Mouse (Mus musculus): ENCODE results near the gene Uap1l1. TPM values are rescaled to one million over a fixed set of nuclear protein-coding genes. Genes with fewer than 3 reads are reported as not detected.

Uap1l1 gene
- polyA plus RNA-seq, 1 experiment from 2014 or later: 25.0 TPM

- WGBS: 2% methylated on average over 22 of the region's 22 CpGs
- H3K9ac ChIP-seq (ENCODE audit: low read depth, low read length): no peak overlapping the region
- no peak overlapping the region for H3K4me2 ChIP-seq (replicated peaks; ENCODE audit: low read depth, low read length)
- H3K36me3 ChIP-seq (ENCODE audit: control insufficient read depth, insufficient read depth, low read length): no peaks in the 10 kb centered on the region
- H3K27me3 ChIP-seq (ENCODE audit: control insufficient read depth, insufficient read depth, low read length): peaks cover 65% of the 10 kb centered on the region
- no peaks in the 10 kb centered on the region for H3K4me1 ChIP-seq (ENCODE audit: control insufficient read depth, insufficient read depth, low read length)
- H3K27ac ChIP-seq (ENCODE audit: low read depth, low read length): no peak overlapping the region
- H3K9me3 ChIP-seq (ENCODE audit: control insufficient read depth, low read length): no peaks in the 10 kb centered on the region
- ATAC-seq (ENCODE audit: low FRiP score, low TSS enrichment): no peak
- no peak overlapping the region for H3K4me3 ChIP-seq (ENCODE audit: low read length)
Measured at GRCm38 (mm10) chr2:25310969-25311368, 54.5 kb downstream of the Uap1l1 start.

DNA sequence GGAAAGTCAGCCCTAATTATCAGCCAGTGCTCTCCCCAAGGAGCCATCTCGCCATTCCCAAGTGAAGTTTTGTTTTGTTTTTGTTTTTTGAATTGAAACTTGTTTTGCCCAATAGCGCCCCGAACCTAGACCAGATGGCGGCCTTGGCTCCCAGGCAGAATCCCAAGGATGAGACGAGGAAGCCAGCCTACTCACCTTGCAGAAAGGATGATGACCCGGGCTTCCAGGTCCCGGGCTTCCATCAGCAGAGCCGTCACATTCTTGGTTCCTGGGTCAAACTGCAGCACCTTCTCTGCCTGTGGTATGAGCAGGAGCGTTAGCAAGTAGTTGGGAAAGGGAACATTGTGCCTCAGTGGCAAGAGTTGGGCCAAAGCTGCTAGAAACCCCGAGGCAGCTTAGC, 55.3 kb downstream of the Uap1l1 start:
- H3K27ac ChIP-seq (ENCODE audit: low read depth, low read length): no peak overlapping the region
- no peaks in the 10 kb centered on the region for H3K36me3 ChIP-seq (ENCODE audit: control insufficient read depth, insufficient read depth, low read length)
- ATAC-seq (ENCODE audit: low FRiP score, low TSS enrichment): no peak
- no peak overlapping the region for H3K4me2 ChIP-seq (replicated peaks; ENCODE audit: low read depth, low read length)
- no peak overlapping the region for H3K9ac ChIP-seq (ENCODE audit: low read depth, low read length)
- 57% methylated on average over 10 of the region's 10 CpGs for WGBS
- H3K27me3 ChIP-seq (ENCODE audit: control insufficient read depth, insufficient read depth, low read length): peaks cover 73% of the 10 kb centered on the region
- H3K4me1 ChIP-seq (ENCODE audit: control insufficient read depth, insufficient read depth, low read length): 0 out of 2 replicates have a peak, but pooled peaks cover 2% of the 10 kb centered on the region
- H3K4me3 ChIP-seq (ENCODE audit: low read length): no peak overlapping the region
- H3K9me3 ChIP-seq (ENCODE audit: control insufficient read depth, low read length): no peaks in the 10 kb centered on the region

Other genes with a start within 250 kb of the Uap1l1 start
- gene Nrarp, start 184.9 kb downstream of the Uap1l1 start, polyA plus RNA-seq (2014; fragmentation: Nextera tagmentation; extraction: Ambion mirVana): 8.7 and 21.0 TPM in 2 replicates
- gene Tor4a, start 168.8 kb downstream of the Uap1l1 start, polyA plus RNA-seq (2014; fragmentation: Nextera tagmentation; extraction: Ambion mirVana): 6.8 and 11.3 TPM in 2 replicates
- gene Nelfb, start 154.2 kb downstream of the Uap1l1 start, polyA plus RNA-seq (2014; fragmentation: Nextera tagmentation; extraction: Ambion mirVana): 72.7 and 101 TPM in 2 replicates
- gene Stpg3, start 151.0 kb downstream of the Uap1l1 start, polyA plus RNA-seq (2014; fragmentation: Nextera tagmentation; extraction: Ambion mirVana): 0.49 and 0.54 TPM in 2 replicates
- gene Fam166a, start 146.9 kb downstream of the Uap1l1 start, polyA plus RNA-seq (2014; fragmentation: Nextera tagmentation; extraction: Ambion mirVana): 0.55 TPM in 1 of 2 replicates, not detected in the other
- gene Tubb4b, start 141.0 kb downstream of the Uap1l1 start, polyA plus RNA-seq (2014; fragmentation: Nextera tagmentation; extraction: Ambion mirVana): 532 and 565 TPM in 2 replicates
- gene Slc34a3, start 131.3 kb downstream of the Uap1l1 start, polyA plus RNA-seq (2014; fragmentation: Nextera tagmentation; extraction: Ambion mirVana): 0.34 and 0.57 TPM in 2 replicates
- gene Rnf224, start 128.9 kb downstream of the Uap1l1 start, polyA plus RNA-seq (2014; fragmentation: Nextera tagmentation; extraction: Ambion mirVana): 0.20 and 0.39 TPM in 2 replicates
- gene Rnf208, start 123.4 kb downstream of the Uap1l1 start, polyA plus RNA-seq (2014; fragmentation: Nextera tagmentation; extraction: Ambion mirVana): 19.8 and 21.2 TPM in 2 replicates
- not detected in 2 replicates for gene Cysrt1, start 123.2 kb downstream of the Uap1l1 start, polyA plus RNA-seq (2014; fragmentation: Nextera tagmentation; extraction: Ambion mirVana)
- 3.6 and 4.7 TPM in 2 replicates for gene AL732309.1, start 118.8 kb downstream of the Uap1l1 start, polyA plus RNA-seq (2014; fragmentation: Nextera tagmentation; extraction: Ambion mirVana)
- gene Tmem203, start 110.2 kb downstream of the Uap1l1 start, polyA plus RNA-seq (2014; fragmentation: Nextera tagmentation; extraction: Ambion mirVana): 17.0 and 25.4 TPM in 2 replicates
- gene Tprn, start 103.1 kb downstream of the Uap1l1 start, polyA plus RNA-seq (2014; fragmentation: Nextera tagmentation; extraction: Ambion mirVana): 5.8 and 7.3 TPM in 2 replicates
- 212 and 253 TPM in 2 replicates for gene Ssna1, start 93.2 kb downstream of the Uap1l1 start, polyA plus RNA-seq (2014; fragmentation: Nextera tagmentation; extraction: Ambion mirVana)
- 71.4 and 111 TPM in 2 replicates for gene Anapc2, start 93.2 kb downstream of the Uap1l1 start, polyA plus RNA-seq (2014; fragmentation: Nextera tagmentation; extraction: Ambion mirVana)
- not detected in 2 replicates for gene Tmem210, start 77.5 kb downstream of the Uap1l1 start, polyA plus RNA-seq (2014; fragmentation: Nextera tagmentation; extraction: Ambion mirVana)
- gene Lrrc26, start 75.8 kb downstream of the Uap1l1 start, polyA plus RNA-seq (2014; fragmentation: Nextera tagmentation; extraction: Ambion mirVana): not detected in 2 replicates
- 0.32 and 0.64 TPM in 2 replicates for gene Grin1, start 46.5 kb downstream of the Uap1l1 start, polyA plus RNA-seq (2014; fragmentation: Nextera tagmentation; extraction: Ambion mirVana)
- gene Man1b1, start 33.3 kb downstream of the Uap1l1 start, polyA plus RNA-seq (2014; fragmentation: Nextera tagmentation; extraction: Ambion mirVana): 89.9 and 106 TPM in 2 replicates
- gene Dpp7, start 9.3 kb downstream of the Uap1l1 start, polyA plus RNA-seq (2014; fragmentation: Nextera tagmentation; extraction: Ambion mirVana): 15.4 and 16.2 TPM in 2 replicates
- 45.1 and 47.2 TPM in 2 replicates for gene Sapcd2, start 6.6 kb upstream of the Uap1l1 start, polyA plus RNA-seq (2014; fragmentation: Nextera tagmentation; extraction: Ambion mirVana)
- gene Entpd2, start 30.2 kb upstream of the Uap1l1 start, polyA plus RNA-seq (2014; fragmentation: Nextera tagmentation; extraction: Ambion mirVana): 2.0 and 2.7 TPM in 2 replicates
- 32.8 and 34.0 TPM in 2 replicates for gene Npdc1, start 33.7 kb upstream of the Uap1l1 start, polyA plus RNA-seq (2014; fragmentation: Nextera tagmentation; extraction: Ambion mirVana)
- not detected in 2 replicates for gene Fut7, start 57.6 kb upstream of the Uap1l1 start, polyA plus RNA-seq (2014; fragmentation: Nextera tagmentation; extraction: Ambion mirVana)
- gene Abca2, start 63.0 kb upstream of the Uap1l1 start, polyA plus RNA-seq (2014; fragmentation: Nextera tagmentation; extraction: Ambion mirVana): 8.1 and 11.2 TPM in 2 replicates
- gene Clic3, start 91.2 kb upstream of the Uap1l1 start, polyA plus RNA-seq (2014; fragmentation: Nextera tagmentation; extraction: Ambion mirVana): 0.57 and 1.2 TPM in 2 replicates
- 23.5 and 23.9 TPM in 2 replicates for gene Paxx, start 95.4 kb upstream of the Uap1l1 start, polyA plus RNA-seq (2014; fragmentation: Nextera tagmentation; extraction: Ambion mirVana)
- gene Ptgds, start 104.4 kb upstream of the Uap1l1 start, polyA plus RNA-seq (2014; fragmentation: Nextera tagmentation; extraction: Ambion mirVana): 1.1 and 1.5 TPM in 2 replicates
- not detected in 2 replicates for gene Lcn12, start 128.2 kb upstream of the Uap1l1 start, polyA plus RNA-seq (2014; fragmentation: Nextera tagmentation; extraction: Ambion mirVana)
- 58.1 and 87.6 TPM in 2 replicates for gene Fbxw5, start 135.1 kb upstream of the Uap1l1 start, polyA plus RNA-seq (2014; fragmentation: Nextera tagmentation; extraction: Ambion mirVana)
- gene C8g, start 136.0 kb upstream of the Uap1l1 start, polyA plus RNA-seq (2014; fragmentation: Nextera tagmentation; extraction: Ambion mirVana): 7.9 and 9.8 TPM in 2 replicates
- 30.2 and 34.0 TPM in 2 replicates for gene Traf2, start 181.3 kb upstream of the Uap1l1 start, polyA plus RNA-seq (2014; fragmentation: Nextera tagmentation; extraction: Ambion mirVana)
- 314 and 436 TPM in 2 replicates for gene Edf1, start 192.2 kb upstream of the Uap1l1 start, polyA plus RNA-seq (2014; fragmentation: Nextera tagmentation; extraction: Ambion mirVana)
- 3.3 and 7.5 TPM in 2 replicates for gene Mamdc4, start 209.2 kb upstream of the Uap1l1 start, polyA plus RNA-seq (2014; fragmentation: Nextera tagmentation; extraction: Ambion mirVana)
- gene Phpt1, start 209.5 kb upstream of the Uap1l1 start, polyA plus RNA-seq (2014; fragmentation: Nextera tagmentation; extraction: Ambion mirVana): 229 and 294 TPM in 2 replicates
- gene Ajm1, start 216.1 kb upstream of the Uap1l1 start, polyA plus RNA-seq (2014; fragmentation: Nextera tagmentation; extraction: Ambion mirVana): 0.07 and 0.18 TPM in 2 replicates
- gene Rabl6, start 242.8 kb upstream of the Uap1l1 start, polyA plus RNA-seq (2014; fragmentation: Nextera tagmentation; extraction: Ambion mirVana): 59.6 and 81.1 TPM in 2 replicates

All from kidney, embryonic 14.5 days (tissue).